Mouse (Mus musculus) c-Kit-negative CD71-positive TER-119-positive erythroid progenitor cells, embryonic 14.5 days (primary cell): ENCODE measurements around the gene Pik3cb.
A peak's percentile ranks its signal among the peaks of the same experiment; 100 is the strongest.

ENCODE experiments used
- DNase-seq: peaks from one replicate; pipeline ENCODE4 v3.0.0-alpha.2; 2013; ENCODE audit warnings: low read depth, low spot score

Pik3cb gene

GRCm38 (mm10) chr9:99140063-99140882 is at the start of gene Pik3cb:
Gene Pik3cb, minus strand, starts transcription at chr9:99140621.
- peak; percentile 90 for DNase-seq

GRCm38 (mm10) chr9:99183043-99183670 is 42.7 kb upstream of the Pik3cb start:
- DNase-seq, result no peak

- no peak for DNase-seq
Observed at GRCm38 (mm10) chr9:99182121-99182520, 41.7 kb upstream of the Pik3cb start.

GRCm38 (mm10) chr9:99180272-99180671 is 39.9 kb upstream of the Pik3cb start:
- no peak for DNase-seq

- no peak for DNase-seq
Observed at GRCm38 (mm10) chr9:99178736-99179135, 38.3 kb upstream of the Pik3cb start.

GRCm38 (mm10) chr9:99175774-99176173 is 35.4 kb upstream of the Pik3cb start:
- no peak for DNase-seq

GRCm38 (mm10) chr9:99172811-99173210 is 32.4 kb upstream of the Pik3cb start:
- no peak for DNase-seq

- DNase-seq, result no peak
Observed at GRCm38 (mm10) chr9:99171186-99171585, 30.8 kb upstream of the Pik3cb start.

- DNase-seq, result no peak
Observed at GRCm38 (mm10) chr9:99169029-99169428, 28.6 kb upstream of the Pik3cb start.

GRCm38 (mm10) chr9:99166946-99167345 is 26.5 kb upstream of the Pik3cb start:
- DNase-seq, result no peak

- DNase-seq, result no peak
Observed at GRCm38 (mm10) chr9:99165956-99166355, 25.5 kb upstream of the Pik3cb start.

GRCm38 (mm10) chr9:99164664-99165226 is 24.3 kb upstream of the Pik3cb start:
- no peak for DNase-seq

GRCm38 (mm10) chr9:99164148-99164503 is 23.7 kb upstream of the Pik3cb start:
- DNase-seq, result no peak

GRCm38 (mm10) chr9:99163420-99164147 is 23.2 kb upstream of the Pik3cb start:
- DNase-seq, result no peak

- DNase-seq, result no peak
Observed at GRCm38 (mm10) chr9:99162839-99163238, 22.4 kb upstream of the Pik3cb start.

- DNase-seq, result peak; percentile 57
Observed at GRCm38 (mm10) chr9:99160780-99161179, 20.4 kb upstream of the Pik3cb start.

- DNase-seq, result no peak
Observed at GRCm38 (mm10) chr9:99159932-99160331, 19.5 kb upstream of the Pik3cb start.

GRCm38 (mm10) chr9:99158708-99159107 is 18.3 kb upstream of the Pik3cb start:
- DNase-seq, result no peak

GRCm38 (mm10) chr9:99158203-99158632 is 17.8 kb upstream of the Pik3cb start:
- no peak for DNase-seq

- no peak for DNase-seq
Observed at GRCm38 (mm10) chr9:99153655-99154054, 13.2 kb upstream of the Pik3cb start.

GRCm38 (mm10) chr9:99152699-99153490 is 12.5 kb upstream of the Pik3cb start:
- DNase-seq, result no peak
